In genomic region chr3:105451627-105452555, GRCm38 (mm10) we compare ENCODE assay signal across 8 mouse cellular contexts. TPM values are rescaled to one million over a fixed set of nuclear protein-coding genes. Genes with fewer than 3 reads are reported as not detected.
DNase-seq lines count a peak whose midpoint lies in the region; ATAC-seq lines count a peak whose summit lies in the region.

Gene Kcnd3 (plus strand): TSS chr3:105452330.

- peak within 1 kb of the TSS; percentile 69 for H3K9ac ChIP-seq in intestine, embryonic 14.5 days (ENCODE audit: low read length)

- H3K4me2 ChIP-seq in intestine, embryonic 14.5 days (ENCODE audit: low read length), result peak within 1 kb of the TSS; percentile 97

- intact Hi-C loops in left cerebral cortex, postnatal 25 days (cut with DNase I), result loop anchor here (2.0 to 5.0 kb wide), 5 partner anchors 65 to 300 kb away; no protein-coding TSS in a partner anchor

- no peaks in the 10 kb centered on the region for H3K36me3 ChIP-seq in intestine, embryonic 14.5 days (ENCODE audit: control insufficient read depth, insufficient read depth, low read length)

- H3K9me3 ChIP-seq in intestine, embryonic 14.5 days (ENCODE audit: control insufficient read depth, low read length), result no peaks in the 10 kb centered on the region

- 2% methylated on average over 66 of the region's 98 CpGs for WGBS in intestine, embryonic 14.5 days

- H3K4me1 ChIP-seq in intestine, embryonic 14.5 days (replicated peaks; ENCODE audit: control insufficient read depth, insufficient read depth, low read length), result peaks cover 17% of the 10 kb centered on the region

- DNase-seq in adrenal gland, adult (ENCODE audit: inconsistent age in 2 of 2, low spot score in 1 of 2), result peak; percentile 68 to 84
- DNase-seq in cerebellum, adult 9-10 months, result peak; percentile 66
- DNase-seq in gastrocnemius, postnatal 10 days, result peak; percentile 54
- peak; percentile 70 for DNase-seq in intestine, embryonic 14.5 days (ENCODE audit: low spot score)
- peak; percentile 51 to 53 for DNase-seq in left cerebral cortex, postnatal 25 days (ENCODE audit: low spot score in 2 of 2)
- DNase-seq in right cerebral cortex, postnatal 36 days (ENCODE audit: low spot score in 2 of 2), result peak; percentile 34 to 39

- peak; percentile 81 for ATAC-seq in intestine, embryonic 14.5 days (replicated peaks; ENCODE audit: low FRiP score, low TSS enrichment, low read depth)
- ATAC-seq in megakaryocyte progenitor cell, adult 5-6 weeks (replicated peaks; ENCODE audit: poor library complexity), result 0 out of 2 replicates have a peak, but pooled peaks have one; percentile 25
- no peak for ATAC-seq in activated CD4-positive, CD25-positive, alpha-beta regulatory T cell, adult 4 months

- H3K4me3 ChIP-seq in intestine, embryonic 14.5 days (ENCODE audit: low read depth, low read length), result peak within 1 kb of the TSS; percentile 63

- H3K27ac ChIP-seq in intestine, embryonic 14.5 days (ENCODE audit: low read depth), result peak within 1 kb of the TSS; percentile 79

- H3K27me3 ChIP-seq in intestine, embryonic 14.5 days (replicated peaks; ENCODE audit: control insufficient read depth, insufficient read depth, low read length), result peaks cover 52% of the 10 kb centered on the region

RNA-seq across cellular contexts. Expression of gene Kcnd3, which starts in this region (rescaled TPM):
- total RNA-seq in gastrocnemius, postnatal 10 days (2021), result under 1 TPM; 0.66 to 0.77 TPM
- polyA plus RNA-seq in intestine, embryonic 14.5 days (2014; fragmentation: Nextera tagmentation; extraction: Ambion mirVana), result 8.9 and 9.1 TPM in 2 replicates
- total RNA-seq in left cerebral cortex, postnatal 25 days (2021), result 10 to 100 TPM; 49.4 to 55.7 TPM
- total RNA-seq in megakaryocyte progenitor cell, adult 5-6 weeks (2015), result 0.05 TPM in 1 of 2 replicates, not detected in the other
- not detected in 2 replicates for total RNA-seq in megakaryocyte progenitor cell, adult 5-6 weeks (2017)
- not detected for polyA plus RNA-seq in activated CD4-positive, CD25-positive, alpha-beta regulatory T cell, adult 4 months (2017; shearing (Covaris generic))

Comparison
In these comparisons a context has a peak if more than half of its experiments do, and no peak if none do; other contexts are left out.
1. RNA of gene Kcnd3 (total RNA-seq): 49.4 to 55.7 TPM in left cerebral cortex, postnatal 25 days; 0.66 to 0.77 TPM in gastrocnemius, postnatal 10 days and 0.05 TPM in megakaryocyte progenitor cell, adult 5-6 weeks; every median in the first group is over 10 times any median in the second.
2. Peak in DNase-seq in gastrocnemius, postnatal 10 days; RNA of the gene not detected or under 1 TPM.
3. Peak in ATAC-seq in megakaryocyte progenitor cell, adult 5-6 weeks; RNA of the gene not detected or under 1 TPM.
4. Peak in every context shown above with its lines, with median percentiles within 50 percentile points of each other: DNase-seq.